Mouse (Mus musculus): Measurements from ENCODE around the gene Zdhhc11. TPM values are rescaled to one million over a fixed set of nuclear protein-coding genes. Genes with fewer than 3 reads are reported as not detected.

Zdhhc11 gene
- polyA plus RNA-seq (2017; shearing (Covaris generic)) = not detected

GRCm38 (mm10) chr13:73963551-73963950 is at the start of gene Zdhhc11:
Gene Zdhhc11, plus strand, starts transcription at chr13:73963851.

GRCm38 (mm10) chr13:73937321-73938176 is 26.1 kb upstream of the Zdhhc11 start, which contains the start of the genes Trip13 and Brd9:
Gene Trip13, minus strand, starts transcription at chr13:73937784.
Gene Brd9, plus strand, starts transcription at chr13:73937811.

GRCm38 (mm10) chr13:74008948-74009718 is 45.5 kb downstream of the Zdhhc11 start, which contains the start of gene Tppp:
Gene Tppp, plus strand, starts transcription at chr13:74009407.

Other genes starting within 250 kb of the Zdhhc11 start
- 70.6 TPM for gene Slc12a7, start 230.8 kb upstream of the Zdhhc11 start, polyA plus RNA-seq (2017; shearing (Covaris generic))
- 0.17 TPM for gene Nkd2, start 116.2 kb upstream of the Zdhhc11 start, polyA plus RNA-seq (2017; shearing (Covaris generic))
- gene Trip13, start 26.1 kb upstream of the Zdhhc11 start, polyA plus RNA-seq (2017; shearing (Covaris generic)) = 1.6 TPM
- 68.2 TPM for gene Brd9, start 26.0 kb upstream of the Zdhhc11 start, polyA plus RNA-seq (2017; shearing (Covaris generic))
- 2.6 TPM for gene Tppp, start 45.6 kb downstream of the Zdhhc11 start, polyA plus RNA-seq (2017; shearing (Covaris generic))
- 6.8 TPM for gene Cep72, start 98.4 kb downstream of the Zdhhc11 start, polyA plus RNA-seq (2017; shearing (Covaris generic))
- not detected for gene Slc9a3, start 157.6 kb downstream of the Zdhhc11 start, polyA plus RNA-seq (2017; shearing (Covaris generic))
- 63.0 TPM for gene Exoc3, start 244.9 kb downstream of the Zdhhc11 start, polyA plus RNA-seq (2017; shearing (Covaris generic))